Mouse (Mus musculus) heart, embryonic 16.5 days (tissue): ENCODE data around the gene Fgf14. TPM values are rescaled to one million over a fixed set of nuclear protein-coding genes. Genes with fewer than 3 reads are reported as not detected.

Experiments used
- ATAC-seq: fragments of 200-750 bp; cut with Nextera tagmentation; replicated peaks from 2 replicates; pipeline ENCODE4 v1.8.0; 2017; ENCODE audit warnings: moderate number of reproducible peaks; ENCODE audit not compliant: insufficient read depth, low FRiP score; ENCODE audit errors: extremely low read depth
- H3K27ac ChIP-seq: fragments of 300-500 bp; sonication (generic); 2 replicates; pipeline ENCODE4 v1.5.1; 2014; ENCODE audit warnings: mild to moderate bottlenecking, low read length, control low read depth, moderate library complexity
- H3K27me3 ChIP-seq: fragments of 300-500 bp; sonication (generic); 2 replicates; pipeline ENCODE4 v1.6.1; 2014; ENCODE audit warnings: low read length, mixed read lengths; ENCODE audit not compliant: control insufficient read depth, insufficient read depth
- H3K36me3 ChIP-seq: fragments of 300-500 bp; sonication (generic); 2 replicates; pipeline ENCODE4 v1.6.1; 2014; ENCODE audit not compliant: control insufficient read depth, insufficient read depth
- H3K4me1 ChIP-seq: fragments of 300-500 bp; sonication (generic); 2 replicates; pipeline ENCODE4 v1.6.1; 2014; ENCODE audit warnings: low read length, mixed read lengths; ENCODE audit not compliant: control insufficient read depth, insufficient read depth
- H3K4me2 ChIP-seq: fragments of 300-500 bp; sonication (generic); 2 replicates; pipeline ENCODE4 v1.6.1; 2014; ENCODE audit warnings: low read depth, mild to moderate bottlenecking, control low read depth, low read length
- H3K4me3 ChIP-seq: fragments of 300-500 bp; sonication (generic); 2 replicates; pipeline ENCODE4 v1.5.1; 2014; ENCODE audit warnings: mild to moderate bottlenecking, control low read depth, low read length
- H3K9ac ChIP-seq: fragments of 300-500 bp; sonication (generic); 2 replicates; pipeline ENCODE4 v1.6.1; 2014; ENCODE audit warnings: low read length, control low read depth
- H3K9me3 ChIP-seq: fragments of 300-500 bp; sonication (generic); replicated peaks from 2 replicates; pipeline ENCODE4 v1.6.1; 2016; ENCODE audit warnings: low read length; ENCODE audit not compliant: control insufficient read depth
- WGBS: fragments of 180-500 bp; shearing (Covaris S2); extraction: QIAGEN DNeasy Blood & Tissue Kit; methylation state at CpG from one replicate; pipeline ENCODE4 v1.1.7; 2014; 5-methylcytosine and 5-hydroxymethylcytosine counted together
- polyA plus RNA-seq: library from polyadenylated mRNA; unstranded; fragments of >200 nt; fragmentation: Nextera tagmentation; extraction: Ambion mirVana; gene quantifications from 2 replicates; pipeline ENCODE4 v1.2.1, GENCODE M21; 2015

The Fgf14 gene
- polyA plus RNA-seq, result 4.1 and 6.8 TPM in 2 replicates

- H3K9ac ChIP-seq, result peak within 1 kb of the TSS; percentile 65
- ATAC-seq, result no peak
Observed at GRCm38 (mm10) chr14:124676506-124677177, at the start of gene Fgf14. Gene Fgf14 (minus strand): TSS chr14:124677127.

GRCm38 (mm10) chr14:124677379-124677778, 452 bp upstream of the Fgf14 start:
- H3K9me3 ChIP-seq, result no peaks in the 10 kb centered on the region
- 5% methylated on average over 10 of the region's 10 CpGs for WGBS
- no peaks in the 10 kb centered on the region for H3K36me3 ChIP-seq
- H3K27me3 ChIP-seq, result peaks cover 3% of the 10 kb centered on the region; the same call in 1 of the 2 replicates
- peak overlapping the region; percentile 65 for H3K9ac ChIP-seq
- peaks cover 8% of the 10 kb centered on the region for H3K4me1 ChIP-seq
- peak overlapping the region; percentile 84 for H3K4me2 ChIP-seq
- H3K4me3 ChIP-seq, result peak overlapping the region; percentile 58
- H3K27ac ChIP-seq, result no peak overlapping the region
- peak; percentile 62; the same call in 1 of the 2 replicates for ATAC-seq

More at GRCm38 (mm10) chr14:124676506-124677177, at the start of gene Fgf14:
- peak within 1 kb of the TSS; percentile 58 for H3K4me3 ChIP-seq
- no peak within 1 kb of the TSS for H3K27ac ChIP-seq
- H3K9me3 ChIP-seq, result no peaks in the 10 kb centered on the region
- H3K4me1 ChIP-seq, result peaks cover 8% of the 10 kb centered on the region
- peaks cover 3% of the 10 kb centered on the region; the same call in 1 of the 2 replicates for H3K27me3 ChIP-seq
- WGBS, result 28% methylated on average over 12 of the region's 12 CpGs
- peak within 1 kb of the TSS; percentile 84 for H3K4me2 ChIP-seq
- no peaks in the 10 kb centered on the region for H3K36me3 ChIP-seq

GRCm38 (mm10) chr14:124675654-124676505, 1.0 kb downstream of the Fgf14 start:
- H3K9me3 ChIP-seq, result no peaks in the 10 kb centered on the region
- H3K27me3 ChIP-seq, result peaks cover 3% of the 10 kb centered on the region; the same call in 1 of the 2 replicates
- no peak for ATAC-seq

GRCm38 (mm10) chr14:124675142-124675653, 1.7 kb downstream of the Fgf14 start:
- peaks cover 8% of the 10 kb centered on the region for H3K4me1 ChIP-seq
- peak overlapping the region; percentile 58 for H3K4me3 ChIP-seq
- H3K9me3 ChIP-seq, result no peaks in the 10 kb centered on the region
- no peaks in the 10 kb centered on the region for H3K36me3 ChIP-seq
- peak overlapping the region; percentile 57 for H3K9ac ChIP-seq
- H3K27ac ChIP-seq, result no peak overlapping the region
- peak; percentile 24; the same call in 1 of the 2 replicates for ATAC-seq
- H3K27me3 ChIP-seq, result peaks cover 3% of the 10 kb centered on the region; the same call in 1 of the 2 replicates
- 1% methylated on average over 20 of the region's 21 CpGs for WGBS
- peak overlapping the region; percentile 84 for H3K4me2 ChIP-seq

More at GRCm38 (mm10) chr14:124675654-124676505, 1.0 kb downstream of the Fgf14 start:
- Histone ChIP-seq H3K4me2 (peak overlapping the region; percentile 84), H3K9ac (peak overlapping the region; percentile 57), H3K27ac (no peak overlapping the region), H3K4me3 (peak overlapping the region; percentile 58), H3K4me1 (peaks cover 8% of the 10 kb centered on the region), H3K36me3 (no peaks in the 10 kb centered on the region)
- WGBS, result 27% methylated on average over 23 of the region's 23 CpGs

- Histone ChIP-seq H3K27ac (no peak overlapping the region), H3K36me3 (no peaks in the 10 kb centered on the region), H3K9ac (peak overlapping the region; percentile 57), H3K9me3 (no peaks in the 10 kb centered on the region), H3K4me3 (peak overlapping the region; percentile 58), H3K4me2 (peak overlapping the region; percentile 84), H3K27me3 (peaks cover 3% of the 10 kb centered on the region; the same call in 1 of the 2 replicates), H3K4me1 (peaks cover 8% of the 10 kb centered on the region)
- WGBS, result 39% methylated on average over 8 of the region's 8 CpGs
- peak; percentile 18; the same call in 1 of the 2 replicates for ATAC-seq
Observed at GRCm38 (mm10) chr14:124674536-124675141, 2.3 kb downstream of the Fgf14 start.

- ATAC-seq, result no peak
- 34% methylated on average over 7 of the region's 7 CpGs for WGBS
- no peaks in the 10 kb centered on the region for H3K9me3 ChIP-seq
- no peak overlapping the region for H3K4me3 ChIP-seq
- H3K27ac ChIP-seq, result no peak overlapping the region
- H3K36me3 ChIP-seq, result no peaks in the 10 kb centered on the region
- no peaks in the 10 kb centered on the region for H3K27me3 ChIP-seq
- H3K4me2 ChIP-seq, result no peak overlapping the region
- no peak overlapping the region for H3K9ac ChIP-seq
- peaks cover 2% of the 10 kb centered on the region; the same call in 1 of the 2 replicates for H3K4me1 ChIP-seq
Observed at GRCm38 (mm10) chr14:124669739-124670138, 7.2 kb downstream of the Fgf14 start.

- Histone ChIP-seq H3K4me2 (no peak overlapping the region), H3K9ac (no peak overlapping the region), H3K27ac (no peak overlapping the region), H3K4me3 (no peak overlapping the region), H3K27me3 (no peaks in the 10 kb centered on the region), H3K36me3 (no peaks in the 10 kb centered on the region), H3K9me3 (no peaks in the 10 kb centered on the region), H3K4me1 (no peaks in the 10 kb centered on the region)
- no peak for ATAC-seq
- 59% methylated on average over 3 of the region's 3 CpGs for WGBS
Observed at GRCm38 (mm10) chr14:124642822-124643221, 34.1 kb downstream of the Fgf14 start.

- H3K4me1 ChIP-seq, result no peaks in the 10 kb centered on the region
- H3K27me3 ChIP-seq, result no peaks in the 10 kb centered on the region
- ATAC-seq, result no peak
- no peak overlapping the region for H3K4me3 ChIP-seq
- no peak overlapping the region for H3K9ac ChIP-seq
- WGBS, result 49% methylated on average over 2 of the region's 2 CpGs
- no peaks in the 10 kb centered on the region for H3K9me3 ChIP-seq
- no peak overlapping the region for H3K4me2 ChIP-seq
- H3K36me3 ChIP-seq, result no peaks in the 10 kb centered on the region
- H3K27ac ChIP-seq, result no peak overlapping the region
Observed at GRCm38 (mm10) chr14:124634881-124635280, 42.0 kb downstream of the Fgf14 start.
